Comparison of ENCODE assay signal across 12 mouse cellular contexts in genomic region chr2:11464661-11465099, GRCm38 (mm10).
DNase-seq lines count a peak whose midpoint lies in the region; ATAC-seq lines count a peak whose summit lies in the region.
"Had no signal": no experiment of that assay in that cellular context is flagged by ENCODE, and none has a peak within 500 bp of the region (broad histone marks: within the 10 kb centered on the region; RNA-seq: fewer than 3 reads in every experiment).

No protein-coding gene starts in this region.

- no peak overlapping the region for H3K9ac ChIP-seq in forebrain, embryonic 14.5 days (ENCODE audit: low read length)
- no peak overlapping the region for H3K9ac ChIP-seq in forebrain, embryonic 16.5 days (replicated peaks; ENCODE audit: low read depth, low read length)
- H3K9ac ChIP-seq in hindbrain, embryonic 12.5 days = no peak overlapping the region
- H3K9ac ChIP-seq in midbrain, embryonic 16.5 days (ENCODE audit: low read depth, low read length) = no peak overlapping the region
- H3K9ac ChIP-seq: embryonic facial prominence, embryonic 12.5 days had no signal

- no peak overlapping the region for H3K4me2 ChIP-seq in forebrain, embryonic 14.5 days (ENCODE audit: low read length)
- no peak overlapping the region for H3K4me2 ChIP-seq in forebrain, embryonic 16.5 days (ENCODE audit: low read length)
- H3K4me2 ChIP-seq in hindbrain, embryonic 12.5 days (replicated peaks) = no peak overlapping the region
- no peak overlapping the region for H3K4me2 ChIP-seq in midbrain, embryonic 16.5 days (ENCODE audit: low read length)
- H3K4me2 ChIP-seq: embryonic facial prominence, embryonic 12.5 days had no signal

- H3K36me3 ChIP-seq in forebrain, embryonic 14.5 days (ENCODE audit: control insufficient read depth, insufficient read depth, low read length) = peaks cover 2% of the 10 kb centered on the region; the same call in 1 of the 2 replicates
- no peaks in the 10 kb centered on the region for H3K36me3 ChIP-seq in forebrain, embryonic 16.5 days (ENCODE audit: control insufficient read depth, insufficient read depth)
- H3K36me3 ChIP-seq in hindbrain, embryonic 12.5 days = no peaks in the 10 kb centered on the region
- H3K36me3 ChIP-seq in midbrain, embryonic 16.5 days (ENCODE audit: control insufficient read depth, insufficient read depth, low read length) = no peaks in the 10 kb centered on the region; the same call in 1 of the 2 replicates
- H3K36me3 ChIP-seq: embryonic facial prominence, embryonic 12.5 days had no signal

- H3K4me3 ChIP-seq in forebrain, embryonic 14.5 days (ENCODE audit: low read depth, low read length) = no peak overlapping the region
- H3K4me3 ChIP-seq in forebrain, embryonic 16.5 days (replicated peaks; ENCODE audit: low read length) = no peak overlapping the region
- no peak overlapping the region for H3K4me3 ChIP-seq in hindbrain, embryonic 12.5 days
- no peak overlapping the region for H3K4me3 ChIP-seq in midbrain, embryonic 16.5 days (ENCODE audit: low read depth, low read length)
- H3K4me3 ChIP-seq: embryonic facial prominence, embryonic 12.5 days; layer of hippocampus, adult 2 months had no signal

- no peaks in the 10 kb centered on the region for H3K4me1 ChIP-seq in forebrain, embryonic 14.5 days (ENCODE audit: control insufficient read depth, insufficient read depth, low read length)
- no peaks in the 10 kb centered on the region for H3K4me1 ChIP-seq in forebrain, embryonic 16.5 days (replicated peaks; ENCODE audit: control insufficient read depth, insufficient read depth, low read length)
- no peaks in the 10 kb centered on the region for H3K4me1 ChIP-seq in hindbrain, embryonic 12.5 days
- H3K4me1 ChIP-seq in midbrain, embryonic 16.5 days (ENCODE audit: control insufficient read depth, insufficient read depth, low read length) = no peaks in the 10 kb centered on the region
- H3K4me1 ChIP-seq: embryonic facial prominence, embryonic 12.5 days had no signal

- DNase-seq in forebrain, embryonic 14.5 days (ENCODE audit: low spot score) = peak; percentile 4
- DNase-seq in 3134 (ENCODE audit: extremely low read depth, insufficient read length, low spot score) = peak; percentile 30
- no peak for DNase-seq in frontal cortex, adult 2 months (ENCODE audit: extremely low spot score in 1 of 2, low spot score in 1 of 2)
- DNase-seq in left cerebral cortex, adult 11 months (ENCODE audit: low spot score) = no peak
- DNase-seq in right cerebral cortex, postnatal 14 days = no peak
- DNase-seq: heart, adult 18-20 months had no signal

- no peaks in the 10 kb centered on the region for H3K27me3 ChIP-seq in forebrain, embryonic 14.5 days (replicated peaks; ENCODE audit: control insufficient read depth, insufficient read depth, low read length)
- no peaks in the 10 kb centered on the region for H3K27me3 ChIP-seq in forebrain, embryonic 16.5 days (replicated peaks; ENCODE audit: control insufficient read depth, insufficient read depth, low read length)
- no peaks in the 10 kb centered on the region for H3K27me3 ChIP-seq in hindbrain, embryonic 12.5 days
- H3K27me3 ChIP-seq in midbrain, embryonic 16.5 days (ENCODE audit: control insufficient read depth, insufficient read depth, low read depth, low read length) = no peaks in the 10 kb centered on the region
- H3K27me3 ChIP-seq: CH12.LX; embryonic facial prominence, embryonic 12.5 days had no signal

- no peak overlapping the region for H3K27ac ChIP-seq in forebrain, embryonic 14.5 days (ENCODE audit: low read depth, low read length)
- no peak overlapping the region for H3K27ac ChIP-seq in forebrain, embryonic 16.5 days (ENCODE audit: low read length)
- H3K27ac ChIP-seq in hindbrain, embryonic 12.5 days = no peak overlapping the region
- no peak overlapping the region for H3K27ac ChIP-seq in midbrain, embryonic 16.5 days (ENCODE audit: low read length)
- H3K27ac ChIP-seq: embryonic facial prominence, embryonic 12.5 days; layer of hippocampus, adult 2 months had no signal

- H3K9me3 ChIP-seq in forebrain, embryonic 14.5 days (replicated peaks; ENCODE audit: control insufficient read depth, low read length) = no peaks in the 10 kb centered on the region
- no peaks in the 10 kb centered on the region for H3K9me3 ChIP-seq in forebrain, embryonic 16.5 days (ENCODE audit: control insufficient read depth, low read length)
- H3K9me3 ChIP-seq in hindbrain, embryonic 12.5 days (replicated peaks) = no peaks in the 10 kb centered on the region
- H3K9me3 ChIP-seq in midbrain, embryonic 16.5 days (replicated peaks; ENCODE audit: control insufficient read depth, low read length, poor library complexity, severe bottlenecking) = no peaks in the 10 kb centered on the region
- H3K9me3 ChIP-seq: embryonic facial prominence, embryonic 12.5 days had no signal

- WGBS in forebrain, embryonic 14.5 days = 37% methylated on average over 3 of the region's 3 CpGs
- 36% methylated on average over 3 of the region's 3 CpGs for WGBS in forebrain, embryonic 16.5 days
- 41% methylated on average over 3 of the region's 3 CpGs for WGBS in hindbrain, embryonic 12.5 days
- 30% methylated on average over 3 of the region's 3 CpGs for WGBS in midbrain, embryonic 16.5 days

- no peak for ATAC-seq in forebrain, embryonic 14.5 days
- no peak for ATAC-seq in forebrain, embryonic 16.5 days
- peak; percentile 73 for ATAC-seq in hindbrain, embryonic 12.5 days (ENCODE audit: low FRiP score)
- peak; percentile 79 for ATAC-seq in midbrain, embryonic 16.5 days

Comparison
In these comparisons a context has a peak if more than half of its experiments do, and no peak if none do; other contexts are left out.
1. ATAC-seq: peak in hindbrain, embryonic 12.5 days (single experiment) and midbrain, embryonic 16.5 days (single experiment); none in forebrain, embryonic 14.5 days (single experiment) and forebrain, embryonic 16.5 days (single experiment).
2. DNase-seq: peak in forebrain, embryonic 14.5 days (single experiment) and 3134 (single experiment); none in frontal cortex, adult 2 months (0 of 2), left cerebral cortex, adult 11 months (single experiment) and right cerebral cortex, postnatal 14 days (single experiment).